Mouse (Mus musculus) lung, postnatal 0 days (tissue): ENCODE measurements around the gene Pank1.

Experiments used
- CTCF ChIP-seq: IDR thresholded peaks from 2 replicates; pipeline ENCODE4 v1.5.1; 2016; ENCODE audit warnings: antibody characterized with exemption, mild to moderate bottlenecking
- EP300 ChIP-seq: IDR thresholded peaks from 2 replicates; pipeline ENCODE4 v1.6.1; 2016; ENCODE audit warnings: antibody characterized with exemption, mild to moderate bottlenecking, control low read depth

DNA sequence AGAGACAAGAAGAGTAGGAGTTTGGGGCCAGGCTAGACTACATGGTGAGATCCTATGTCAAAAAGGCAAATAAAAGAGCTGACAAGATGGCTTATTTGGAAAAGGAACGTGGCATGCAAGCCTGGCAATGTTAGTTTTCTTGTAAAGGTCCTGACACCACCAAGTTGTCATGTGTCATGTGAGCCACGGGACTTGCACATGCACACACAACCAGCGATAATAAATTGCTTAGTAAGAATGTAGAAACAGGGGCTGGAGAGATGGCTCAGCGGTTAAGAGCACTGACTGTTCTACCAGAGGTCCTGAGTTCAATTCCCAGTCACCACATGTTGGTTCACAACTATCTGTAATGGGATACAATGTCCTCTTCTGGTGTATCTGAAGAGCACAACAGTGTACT, 7.1 kb upstream of the Pank1 start:
- TF ChIP-seq CTCF (no peak), EP300 (no peak)
